Mouse (Mus musculus) liver, postnatal 0 days (tissue): ENCODE measurements around the gene Dicer1.

Experiments used
- CTCF ChIP-seq: sonication (generic); IDR thresholded peaks from 2 replicates; pipeline ENCODE4 v1.5.1; 2016; ENCODE audit warnings: antibody characterized with exemption, low read depth
- EP300 ChIP-seq: IDR thresholded peaks from 2 replicates; pipeline ENCODE4 v1.6.1; 2016; ENCODE audit warnings: antibody characterized with exemption, low read depth, mild to moderate bottlenecking

DNA sequence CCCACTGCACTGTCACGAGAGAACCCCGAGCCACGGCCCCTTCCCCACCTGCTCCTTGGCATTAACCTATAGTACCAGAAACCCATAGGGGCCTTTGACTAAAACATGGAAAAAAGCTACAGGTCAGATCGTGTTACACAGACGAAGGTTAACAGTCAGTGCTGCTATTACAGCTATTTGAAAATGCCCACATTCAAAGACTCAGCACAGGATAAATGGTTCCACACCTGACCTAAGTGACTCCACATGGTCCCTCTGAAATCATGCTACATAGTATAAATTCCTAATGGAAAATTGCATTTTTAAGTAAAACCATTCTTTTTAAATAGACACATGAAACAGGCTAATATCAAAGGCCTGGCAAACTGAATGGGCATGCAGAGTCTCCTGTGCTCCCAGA is 35.3 kb downstream of the Dicer1 start:
- TF ChIP-seq EP300 (no peak), CTCF (no peak)
